Mouse (Mus musculus) forebrain, embryonic 12.5 days (tissue): ENCODE measurements at regions not wholly inside any gene's neighbourhood (a gene's known extent, or its start where the extent isn't known, plus 50 kb on each side); places are given as distances from the start of the nearest gene placed in this dataset.

Experiments used
- ATAC-seq: fragments of 200-750 bp; cut with Nextera tagmentation; 2 replicates; pipeline ENCODE4 v1.8.0; 2017; ENCODE audit warnings: moderate TSS enrichment; ENCODE audit not compliant: low FRiP score
- H3K27ac ChIP-seq: fragments of 300-500 bp; sonication (generic); 2 replicates; pipeline ENCODE4 v1.5.1; 2016; ENCODE audit warnings: mild to moderate bottlenecking
- H3K27me3 ChIP-seq: fragments of 300-500 bp; sonication (generic); 2 replicates; pipeline ENCODE4 v1.6.1; 2016; ENCODE audit warnings: mild to moderate bottlenecking
- H3K36me3 ChIP-seq: fragments of 300-500 bp; sonication (generic); replicated peaks from 2 replicates; pipeline ENCODE4 v1.6.1; 2016; ENCODE audit warnings: mild to moderate bottlenecking
- H3K4me1 ChIP-seq: fragments of 300-500 bp; sonication (generic); 2 replicates; pipeline ENCODE4 v1.6.1; 2016
- H3K4me2 ChIP-seq: fragments of 300-500 bp; sonication (generic); 2 replicates; pipeline ENCODE4 v1.6.1; 2016; ENCODE audit warnings: mild to moderate bottlenecking, moderate library complexity
- H3K4me3 ChIP-seq: fragments of 300-500 bp; sonication (generic); replicated peaks from 2 replicates; pipeline ENCODE4 v1.5.1; 2016; ENCODE audit warnings: mild to moderate bottlenecking
- H3K9ac ChIP-seq: fragments of 300-500 bp; sonication (generic); 2 replicates; pipeline ENCODE4 v1.6.1; 2016; ENCODE audit warnings: mild to moderate bottlenecking
- H3K9me3 ChIP-seq: fragments of 300-500 bp; sonication (generic); 2 replicates; pipeline ENCODE4 v1.6.1; 2016
- WGBS: fragments of 180-500 bp; shearing (Covaris S2); methylation state at CpG from one replicate; pipeline ENCODE4 v1.1.7; 2016; 5-methylcytosine and 5-hydroxymethylcytosine counted together

DNA sequence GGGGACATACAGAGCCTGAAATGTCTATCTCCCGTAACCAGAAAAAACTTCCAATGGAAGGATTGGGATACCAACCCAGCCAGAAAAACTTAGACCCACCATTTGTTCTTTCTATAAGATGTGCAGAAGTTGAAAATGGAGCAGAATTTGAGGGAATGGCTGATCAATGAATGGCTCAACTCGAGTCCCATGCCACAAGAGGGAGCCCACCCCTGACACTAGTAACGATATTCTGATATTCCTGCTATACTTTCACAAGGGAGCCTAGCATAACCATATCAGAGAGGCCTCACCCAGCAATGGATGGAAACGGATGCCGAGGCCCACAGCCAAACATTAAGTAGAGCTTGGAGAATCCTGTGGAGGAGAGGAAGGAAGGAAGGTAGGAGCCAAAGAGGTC is 215.3 kb downstream of the Med10 start:
- H3K4me1 ChIP-seq: peaks cover 15% of the 10 kb centered on the region
- 90% methylated on average over 5 of the region's 5 CpGs for WGBS
- no peaks in the 10 kb centered on the region for H3K36me3 ChIP-seq
- H3K4me3 ChIP-seq: no peak overlapping the region
- no peak overlapping the region for H3K9ac ChIP-seq
- H3K4me2 ChIP-seq: no peak overlapping the region
- H3K27ac ChIP-seq: no peak overlapping the region
- no peaks in the 10 kb centered on the region for H3K27me3 ChIP-seq
- H3K9me3 ChIP-seq: no peaks in the 10 kb centered on the region
- no peak for ATAC-seq

DNA sequence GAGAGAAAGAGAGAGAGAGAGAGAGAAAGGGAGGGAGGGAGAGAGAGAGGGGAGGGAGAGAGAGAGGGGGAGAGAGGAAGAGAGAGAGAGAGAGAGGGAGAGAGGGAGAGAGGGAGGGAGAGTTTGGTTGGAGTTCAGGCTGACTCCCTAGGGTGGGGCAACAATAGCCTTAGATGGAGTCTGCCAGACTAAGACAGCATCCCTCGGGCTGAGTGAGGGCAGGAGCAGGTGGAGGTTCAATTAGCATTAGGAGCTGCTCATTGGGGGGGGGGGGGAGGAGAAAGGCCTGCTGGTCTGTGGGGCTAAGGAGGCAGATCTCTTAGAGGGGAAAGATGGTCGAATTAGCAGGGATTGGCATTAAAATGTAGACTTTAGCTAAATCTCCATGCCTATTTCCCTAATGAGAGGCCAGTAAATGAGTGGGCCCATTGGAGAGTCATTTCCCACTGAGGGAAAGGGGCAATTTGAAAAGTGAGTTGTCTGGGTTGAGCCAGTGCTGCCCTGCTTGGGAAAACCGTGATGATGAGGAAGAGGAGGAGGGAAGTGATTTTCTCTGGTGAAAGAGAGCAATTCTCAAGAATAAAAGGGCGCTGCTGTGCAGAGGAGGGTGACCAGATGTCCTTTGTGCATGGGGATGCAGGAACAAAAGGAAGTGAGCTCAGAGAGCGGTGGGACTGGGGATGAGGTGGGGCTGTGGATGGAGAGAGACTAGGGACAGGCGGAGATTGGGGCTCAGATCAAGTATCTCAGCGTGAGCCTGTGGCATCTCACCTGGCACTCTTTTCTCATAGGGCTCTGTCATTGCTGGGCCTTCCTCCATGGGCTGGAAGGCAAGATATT is 218.0 kb downstream of the Med10 start:
- H3K27me3 ChIP-seq: no peaks in the 10 kb centered on the region
- H3K4me2 ChIP-seq: no peak overlapping the region
- H3K9ac ChIP-seq: no peak overlapping the region
- H3K27ac ChIP-seq: peak overlapping the region; percentile 71
- H3K4me1 ChIP-seq: peaks cover 12% of the 10 kb centered on the region
- WGBS: 7% methylated on average over 7 of the region's 7 CpGs
- no peaks in the 10 kb centered on the region for H3K36me3 ChIP-seq
- peak; percentile 81 for ATAC-seq
- H3K4me3 ChIP-seq: no peak overlapping the region
- H3K9me3 ChIP-seq: no peaks in the 10 kb centered on the region

DNA sequence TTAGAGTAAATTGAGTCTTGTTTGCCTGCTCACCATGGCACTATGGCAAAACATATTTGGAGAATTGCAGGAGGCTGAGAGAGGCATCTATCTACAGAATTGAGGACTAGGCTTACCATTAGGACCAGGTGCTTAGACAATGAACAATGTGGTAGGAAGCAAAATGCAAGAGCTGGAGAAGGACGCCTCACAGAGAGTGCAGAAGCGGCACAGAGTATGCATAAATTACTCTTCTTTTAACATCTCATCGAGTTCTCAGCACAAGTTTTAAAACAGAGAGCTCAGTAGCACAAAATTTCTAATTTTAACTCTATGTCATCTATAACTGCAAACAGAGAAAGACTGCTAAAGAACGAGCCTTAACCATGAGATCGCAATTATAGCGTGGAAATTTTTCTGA is 231.1 kb downstream of the Med10 start:
- no peak overlapping the region for H3K27ac ChIP-seq

DNA sequence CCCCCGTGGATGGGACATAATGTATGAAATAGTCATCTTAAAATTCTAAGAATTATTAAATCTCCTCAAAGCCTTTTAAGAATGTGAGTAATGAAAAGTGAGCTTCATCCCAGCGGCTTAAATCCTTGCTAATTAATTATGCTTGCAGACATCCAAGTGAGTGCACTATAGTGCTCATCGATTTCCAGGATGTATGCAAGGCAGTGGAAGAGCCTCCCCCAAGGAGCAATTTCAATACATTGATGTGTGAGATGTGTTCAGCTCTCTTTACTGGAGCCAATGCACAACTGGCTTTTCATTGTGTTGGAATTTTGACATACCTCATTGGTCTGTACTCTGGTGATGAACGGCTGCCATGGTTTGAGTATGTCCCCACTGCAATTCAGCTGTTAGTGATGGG is 231.6 kb downstream of the Med10 start:
- Histone ChIP-seq H3K27me3 (no peaks in the 10 kb centered on the region), H3K27ac (no peak overlapping the region), H3K4me1 (peaks cover 8% of the 10 kb centered on the region; the same call in 1 of the 2 replicates), H3K9ac (no peak overlapping the region), H3K4me3 (no peak overlapping the region), H3K4me2 (no peak overlapping the region), H3K36me3 (no peaks in the 10 kb centered on the region), H3K9me3 (no peaks in the 10 kb centered on the region)
- 55% methylated on average over 4 of the region's 4 CpGs for WGBS
- ATAC-seq: no peak; the same call in 1 of the 2 replicates

More for the DNA sequence above, 231.1 kb downstream of the Med10 start:
- H3K4me1 ChIP-seq: peaks cover 8% of the 10 kb centered on the region; the same call in 1 of the 2 replicates
- no peaks in the 10 kb centered on the region for H3K36me3 ChIP-seq
- WGBS: 80% methylated on average over 6 of the region's 6 CpGs
- H3K27me3 ChIP-seq: no peaks in the 10 kb centered on the region
- H3K9ac ChIP-seq: no peak overlapping the region
- ATAC-seq: no peak
- no peak overlapping the region for H3K4me3 ChIP-seq
- H3K9me3 ChIP-seq: no peaks in the 10 kb centered on the region
- no peak overlapping the region for H3K4me2 ChIP-seq

DNA sequence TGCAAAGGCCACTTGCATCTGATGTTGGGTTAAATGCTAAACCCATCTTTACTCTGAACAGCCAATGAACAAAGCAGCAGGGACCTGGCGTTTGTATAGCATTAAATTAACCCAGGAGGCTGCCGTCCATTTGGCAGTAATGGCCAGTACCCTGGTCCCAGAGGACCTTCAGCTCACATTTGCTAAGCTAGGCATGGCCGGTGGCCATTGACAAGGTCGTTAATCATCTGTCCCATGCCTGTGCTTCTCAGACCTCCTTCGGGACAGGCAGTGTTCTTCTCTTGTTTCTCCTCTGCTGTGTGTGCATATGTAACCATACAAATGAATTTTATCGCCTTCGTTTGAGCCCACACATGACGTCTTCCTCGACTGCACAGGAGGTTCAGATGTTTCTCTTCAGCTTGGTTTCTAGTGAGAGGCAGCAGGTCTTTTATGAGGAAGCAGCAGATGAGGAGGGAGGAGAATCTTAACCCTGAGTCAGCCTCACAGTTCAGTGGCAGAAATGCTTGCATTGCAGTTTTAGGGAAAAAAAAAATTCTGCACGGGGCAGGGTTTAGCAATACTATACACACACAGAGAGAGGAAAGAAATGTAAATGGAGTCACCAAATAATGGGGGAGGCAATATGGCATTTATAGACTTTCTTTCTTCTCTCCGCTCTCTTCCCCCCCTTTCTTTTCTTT is 235.9 kb downstream of the Med10 start:
- Histone ChIP-seq H3K4me2 (no peak overlapping the region), H3K9me3 (no peaks in the 10 kb centered on the region), H3K4me1 (peaks cover 5% of the 10 kb centered on the region; the same call in 1 of the 2 replicates), H3K27me3 (no peaks in the 10 kb centered on the region), H3K4me3 (no peak overlapping the region), H3K9ac (no peak overlapping the region), H3K36me3 (no peaks in the 10 kb centered on the region), H3K27ac (no peak overlapping the region)
- no peak for ATAC-seq
- 80% methylated on average over 11 of the region's 11 CpGs for WGBS

DNA sequence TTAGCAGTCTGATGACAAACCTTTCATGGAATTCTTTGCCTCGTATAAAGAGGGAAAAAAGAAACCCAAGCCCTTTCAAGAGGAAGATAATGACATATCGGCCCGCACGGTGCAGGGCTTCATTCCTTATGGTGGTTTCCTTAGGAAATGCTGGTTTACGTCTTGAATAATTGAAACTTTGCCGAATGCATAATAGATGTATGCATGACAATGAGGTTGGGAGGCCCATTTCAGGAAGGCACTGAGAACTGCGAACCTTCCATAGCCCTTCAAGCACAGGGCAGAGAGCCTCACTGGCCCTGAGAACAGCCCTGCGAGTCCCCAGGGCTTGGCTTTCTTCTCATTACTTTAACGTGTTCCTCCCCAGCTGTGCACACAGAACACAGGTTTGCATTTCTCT is 255.7 kb downstream of the Med10 start:
- H3K4me1 ChIP-seq: peaks cover 9% of the 10 kb centered on the region; the same call in 1 of the 2 replicates
- ATAC-seq: 0 out of 2 replicates have a peak, but pooled peaks have one; percentile 9
- no peak overlapping the region for H3K4me3 ChIP-seq
- no peak overlapping the region for H3K4me2 ChIP-seq
- WGBS: 29% methylated on average over 9 of the region's 9 CpGs
- no peak overlapping the region for H3K9ac ChIP-seq
- H3K27me3 ChIP-seq: no peaks in the 10 kb centered on the region
- no peak overlapping the region for H3K27ac ChIP-seq
- no peaks in the 10 kb centered on the region for H3K36me3 ChIP-seq
- H3K9me3 ChIP-seq: no peaks in the 10 kb centered on the region

DNA sequence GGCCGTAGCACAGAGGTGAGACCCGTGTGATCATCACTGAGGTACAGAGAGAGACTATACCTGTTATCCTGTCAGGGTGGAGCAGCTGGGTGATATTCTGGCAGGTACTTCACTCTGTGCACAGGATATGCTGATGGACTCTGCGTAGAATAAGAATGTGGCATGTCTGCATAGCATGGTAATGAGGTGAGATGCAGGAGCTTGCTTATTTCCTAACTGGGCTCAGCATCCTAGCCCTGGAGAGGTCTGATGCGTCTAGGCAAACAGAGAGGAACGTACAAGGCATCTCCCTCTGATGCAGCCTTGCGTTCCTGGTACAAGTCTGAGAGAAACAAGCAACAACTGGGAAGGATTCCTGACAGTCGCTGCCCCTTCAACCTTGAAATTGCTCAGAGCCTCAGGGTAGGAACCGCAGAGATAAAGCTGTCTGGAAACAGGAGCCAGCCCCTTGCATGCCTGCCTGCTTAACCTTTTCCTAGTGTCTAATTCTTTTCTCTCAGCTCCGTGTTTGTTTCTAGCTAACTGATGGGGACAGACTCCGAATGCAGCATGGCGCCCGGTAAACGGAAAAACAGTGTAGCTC is 259.3 kb downstream of the Med10 start:
- WGBS: 79% methylated on average over 13 of the region's 13 CpGs
- Histone ChIP-seq H3K9ac (no peak overlapping the region), H3K4me1 (peaks cover 9% of the 10 kb centered on the region; the same call in 1 of the 2 replicates), H3K36me3 (no peaks in the 10 kb centered on the region), H3K9me3 (no peaks in the 10 kb centered on the region), H3K27me3 (no peaks in the 10 kb centered on the region), H3K4me3 (no peak overlapping the region), H3K4me2 (no peak overlapping the region), H3K27ac (no peak overlapping the region)
- no peak for ATAC-seq

DNA sequence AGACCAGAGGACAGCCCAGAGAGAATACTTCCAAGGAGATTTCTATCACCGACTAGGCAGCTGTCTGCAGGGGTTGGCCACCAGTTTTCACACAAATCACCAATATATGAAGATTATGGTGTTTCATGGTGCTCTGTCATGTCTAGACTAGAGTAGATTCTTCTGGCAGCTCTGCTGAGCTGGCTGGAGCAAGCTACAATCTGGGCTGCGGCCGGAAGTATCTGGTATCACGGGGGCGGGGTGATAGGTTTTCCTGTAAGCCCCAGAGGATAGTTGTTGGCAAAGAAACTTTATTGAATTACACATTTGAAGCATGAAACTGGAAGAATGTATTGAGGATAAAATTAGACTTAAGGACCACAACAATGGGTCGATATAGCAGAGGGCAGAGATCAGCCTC is 271.5 kb downstream of the Med10 start:
- Histone ChIP-seq H3K9me3 (no peaks in the 10 kb centered on the region), H3K4me3 (no peak overlapping the region), H3K4me1 (no peaks in the 10 kb centered on the region), H3K27ac (no peak overlapping the region), H3K27me3 (no peaks in the 10 kb centered on the region), H3K9ac (no peak overlapping the region), H3K36me3 (no peaks in the 10 kb centered on the region), H3K4me2 (no peak overlapping the region)
- ATAC-seq: no peak
- 93% methylated on average over 6 of the region's 6 CpGs for WGBS

DNA sequence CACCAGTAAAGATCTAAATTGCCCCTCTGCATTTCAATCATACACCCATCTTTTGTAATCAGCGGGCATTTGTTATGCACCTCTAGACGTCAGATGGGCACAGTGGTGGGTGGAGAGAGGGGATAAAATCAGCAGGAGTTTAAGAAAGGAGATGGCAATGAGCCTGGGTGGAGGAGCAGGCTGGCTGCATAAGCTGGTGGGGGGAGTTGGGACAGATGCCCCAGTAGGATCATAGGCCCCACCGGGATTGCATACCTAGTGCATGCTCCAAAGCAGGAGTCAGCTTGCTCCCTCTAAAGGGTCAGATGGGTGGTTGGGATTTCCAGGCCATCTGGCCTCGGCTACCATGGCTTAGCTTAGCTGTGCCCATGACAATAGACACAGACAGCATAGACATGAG is 273.2 kb downstream of the Med10 start:
- Histone ChIP-seq H3K9ac (no peak overlapping the region), H3K36me3 (no peaks in the 10 kb centered on the region), H3K27me3 (no peaks in the 10 kb centered on the region), H3K4me1 (no peaks in the 10 kb centered on the region), H3K4me2 (no peak overlapping the region), H3K4me3 (no peak overlapping the region), H3K27ac (no peak overlapping the region), H3K9me3 (no peaks in the 10 kb centered on the region)
- 77% methylated on average over 4 of the region's 4 CpGs for WGBS
- ATAC-seq: no peak

DNA sequence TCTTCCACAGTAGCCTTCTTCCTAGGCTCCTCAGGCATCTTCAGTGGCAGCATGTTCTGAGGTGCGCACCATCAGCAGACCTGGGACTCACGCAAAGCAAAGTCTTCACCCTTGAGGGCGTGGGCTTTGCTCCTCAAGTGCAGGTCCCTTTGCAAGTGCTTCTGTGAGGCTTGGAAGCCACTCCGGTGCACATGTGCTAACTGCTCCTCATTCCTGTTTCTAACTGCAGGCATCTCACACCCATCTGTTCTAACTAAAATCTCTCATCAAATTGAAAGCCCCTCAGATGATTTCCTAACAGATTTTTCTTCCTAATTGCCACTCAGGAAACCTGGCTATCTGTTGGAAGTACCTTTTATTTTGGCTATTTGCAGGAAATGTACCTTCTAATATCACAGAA is 278.9 kb downstream of the Med10 start:
- Histone ChIP-seq H3K27ac (no peak overlapping the region), H3K36me3 (no peaks in the 10 kb centered on the region), H3K4me3 (no peak overlapping the region), H3K9me3 (no peaks in the 10 kb centered on the region), H3K9ac (no peak overlapping the region), H3K4me2 (no peak overlapping the region), H3K4me1 (no peaks in the 10 kb centered on the region), H3K27me3 (no peaks in the 10 kb centered on the region)
- 89% methylated on average over 4 of the region's 4 CpGs for WGBS
- ATAC-seq: no peak

DNA sequence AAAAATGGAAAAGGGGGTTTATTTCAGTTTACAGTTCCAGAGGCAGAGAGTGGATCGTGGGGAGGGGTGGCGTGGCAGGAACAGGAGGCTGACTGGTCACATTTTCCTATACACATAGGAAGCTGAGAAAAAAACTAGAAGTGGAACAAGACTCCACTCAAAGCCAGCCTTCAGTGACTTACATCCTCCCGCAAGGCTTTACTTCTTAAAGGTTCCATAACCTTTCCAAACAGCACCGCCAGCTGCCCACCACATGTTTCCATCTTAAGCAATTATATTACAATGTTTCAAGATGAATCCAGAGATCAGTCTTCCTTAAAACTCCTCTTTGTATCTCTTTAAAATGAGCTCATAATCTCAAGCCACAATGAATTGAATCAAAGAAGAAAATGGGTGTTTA is 290.7 kb downstream of the Med10 start:
- no peak overlapping the region for H3K4me2 ChIP-seq
- no peak overlapping the region for H3K4me3 ChIP-seq
- no peaks in the 10 kb centered on the region for H3K36me3 ChIP-seq
- no peak overlapping the region for H3K9ac ChIP-seq
- no peak overlapping the region for H3K27ac ChIP-seq
- peaks cover 16% of the 10 kb centered on the region for H3K4me1 ChIP-seq
- H3K27me3 ChIP-seq: no peaks in the 10 kb centered on the region
- WGBS: 83% methylated on average over 4 of the region's 4 CpGs
- H3K9me3 ChIP-seq: no peaks in the 10 kb centered on the region
- no peak for ATAC-seq

DNA sequence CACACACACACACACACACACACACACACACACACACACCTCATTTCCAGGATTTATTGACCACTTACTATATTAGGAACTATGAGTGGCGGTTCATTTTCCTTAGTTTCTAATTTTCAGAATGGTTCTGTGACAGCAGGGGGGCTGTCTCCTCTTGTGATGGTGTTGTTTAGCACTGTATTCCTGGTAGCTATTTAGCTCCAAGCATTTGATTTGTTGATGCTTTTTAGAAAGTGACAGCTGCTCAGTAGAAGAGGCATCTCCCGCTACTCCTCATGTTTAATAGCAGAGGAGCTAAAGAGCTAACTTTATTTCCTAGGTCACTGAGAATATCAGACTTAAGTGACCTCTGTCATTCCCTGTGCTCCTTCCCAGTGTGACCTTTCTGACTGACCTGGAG is 291.8 kb downstream of the Med10 start:
- peak overlapping the region; percentile 37; the same call in 1 of the 2 replicates for H3K27ac ChIP-seq
- ATAC-seq: no peak

More for the DNA sequence above, 291.8 kb downstream of the Med10 start:
- WGBS: 49% methylated on average over 2 of the region's 2 CpGs
- Histone ChIP-seq H3K4me2 (no peak overlapping the region), H3K9ac (no peak overlapping the region), H3K4me3 (no peak overlapping the region), H3K9me3 (no peaks in the 10 kb centered on the region), H3K4me1 (peaks cover 16% of the 10 kb centered on the region), H3K27me3 (no peaks in the 10 kb centered on the region), H3K36me3 (no peaks in the 10 kb centered on the region)
